Mouse (Mus musculus) forebrain, embryonic 11.5 days (tissue): ENCODE measurements around the gene Arhgap10. TPM values are rescaled to one million over a fixed set of nuclear protein-coding genes. Genes with fewer than 3 reads are reported as not detected.

Experiments used
- ATAC-seq: fragments of 200-750 bp; cut with Nextera tagmentation; replicated peaks from 2 replicates; pipeline ENCODE4 v1.8.0; 2017; ENCODE audit warnings: moderate TSS enrichment; ENCODE audit not compliant: low FRiP score
- DNase-seq: peaks from one replicate; pipeline ENCODE4 v3.0.0-alpha.2; 2017; ENCODE audit warnings: low spot score
- H3K27ac ChIP-seq: fragments of 300-500 bp; sonication (generic); 2 replicates; pipeline ENCODE4 v1.5.1; 2014; ENCODE audit warnings: low read depth, low read length
- H3K27me3 ChIP-seq: fragments of 300-500 bp; sonication (generic); 2 replicates; pipeline ENCODE4 v1.6.1; 2014; ENCODE audit warnings: mild to moderate bottlenecking, low read length, mixed read lengths; ENCODE audit not compliant: control insufficient read depth, insufficient read depth
- H3K36me3 ChIP-seq: fragments of 300-500 bp; sonication (generic); 2 replicates; pipeline ENCODE4 v1.6.1; 2014; ENCODE audit warnings: mild to moderate bottlenecking, low read length, moderate library complexity, mixed read lengths; ENCODE audit not compliant: control insufficient read depth, insufficient read depth
- H3K4me1 ChIP-seq: fragments of 300-500 bp; sonication (generic); replicated peaks from 2 replicates; pipeline ENCODE4 v1.6.1; 2014; ENCODE audit warnings: low read length, mixed read lengths; ENCODE audit not compliant: control insufficient read depth, insufficient read depth
- H3K4me2 ChIP-seq: fragments of 300-500 bp; sonication (generic); 2 replicates; pipeline ENCODE4 v1.6.1; 2014; ENCODE audit warnings: low read depth, mild to moderate bottlenecking, low read length, moderate library complexity, mixed read lengths; ENCODE audit not compliant: severe bottlenecking
- H3K4me3 ChIP-seq: fragments of 300-500 bp; sonication (generic); 2 replicates; pipeline ENCODE4 v1.5.1; 2014; ENCODE audit warnings: low read depth, low read length
- H3K9ac ChIP-seq: fragments of 300-500 bp; sonication (generic); 2 replicates; pipeline ENCODE4 v1.6.1; 2014; ENCODE audit warnings: low read length
- H3K9me3 ChIP-seq: fragments of 300-500 bp; sonication (generic); 2 replicates; pipeline ENCODE4 v1.6.1; 2016; ENCODE audit warnings: low read length, mixed read lengths; ENCODE audit not compliant: control insufficient read depth
- WGBS: fragments of 180-500 bp; shearing (Covaris S2); extraction: QIAGEN DNeasy Blood & Tissue Kit; methylation state at CpG from one replicate; pipeline ENCODE4 v1.1.7; 2014; 5-methylcytosine and 5-hydroxymethylcytosine counted together
- polyA plus RNA-seq: library from polyadenylated mRNA; unstranded; fragments of >200 nt; fragmentation: Nextera tagmentation; extraction: Ambion mirVana; gene quantifications from 2 replicates; pipeline ENCODE4 v1.2.1, GENCODE M21; 2014

Gene Arhgap10
- polyA plus RNA-seq, 1 experiment from 2014 or later, result 15.4 TPM

DNA sequence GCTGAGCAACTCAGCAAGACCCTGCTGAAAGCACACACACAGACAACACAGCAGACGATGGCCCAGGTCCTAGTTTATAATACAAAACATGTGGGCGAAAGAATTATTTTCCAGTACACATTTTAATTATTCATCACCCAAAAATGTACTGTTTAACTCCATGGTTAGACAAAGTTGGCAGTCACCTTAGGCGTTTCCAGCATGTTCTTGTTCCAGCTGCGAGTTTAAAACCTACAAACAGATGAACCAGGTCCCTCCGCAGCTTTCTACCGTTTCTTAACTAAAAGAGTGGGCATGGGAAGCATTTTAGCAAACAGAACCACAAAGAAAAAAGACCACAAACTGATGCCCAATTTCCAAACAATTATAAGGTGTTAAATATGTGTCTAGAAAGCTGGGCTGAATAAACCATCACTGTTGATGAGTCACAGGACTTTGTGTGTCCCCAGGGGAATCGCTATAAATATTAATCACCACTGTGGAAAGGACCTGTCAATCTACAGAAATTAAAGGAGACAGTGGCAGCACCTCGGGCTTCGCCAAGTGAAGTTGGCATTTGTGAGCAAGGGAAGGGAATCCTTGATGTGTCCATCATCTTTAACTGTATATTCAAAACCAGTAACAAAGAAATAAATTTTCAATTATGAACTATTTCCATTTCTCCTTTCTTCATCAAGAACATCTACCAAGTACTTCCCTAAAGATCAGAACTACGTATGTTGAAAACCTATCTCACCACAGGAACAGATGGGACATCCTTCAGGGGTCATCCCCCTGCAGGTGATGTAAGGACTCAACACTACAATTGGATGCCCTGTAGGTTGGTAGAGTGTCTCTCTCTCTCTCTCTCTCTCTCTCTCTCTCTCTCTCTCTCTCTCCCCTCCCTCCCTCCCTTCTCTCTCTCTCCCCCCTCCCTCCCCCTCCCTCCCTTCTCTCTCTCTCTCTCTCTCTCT, 23.1 kb downstream of the Arhgap10 start:
- Histone ChIP-seq H3K36me3 (no peaks in the 10 kb centered on the region), H3K4me3 (no peak overlapping the region), H3K4me1 (no peaks in the 10 kb centered on the region), H3K27ac (no peak overlapping the region), H3K9me3 (no peaks in the 10 kb centered on the region), H3K27me3 (no peaks in the 10 kb centered on the region), H3K4me2 (no peak overlapping the region), H3K9ac (no peak overlapping the region)
- DNase-seq (no peak), ATAC-seq (no peak)
- WGBS, result 91% methylated on average over 10 of the region's 10 CpGs

DNA sequence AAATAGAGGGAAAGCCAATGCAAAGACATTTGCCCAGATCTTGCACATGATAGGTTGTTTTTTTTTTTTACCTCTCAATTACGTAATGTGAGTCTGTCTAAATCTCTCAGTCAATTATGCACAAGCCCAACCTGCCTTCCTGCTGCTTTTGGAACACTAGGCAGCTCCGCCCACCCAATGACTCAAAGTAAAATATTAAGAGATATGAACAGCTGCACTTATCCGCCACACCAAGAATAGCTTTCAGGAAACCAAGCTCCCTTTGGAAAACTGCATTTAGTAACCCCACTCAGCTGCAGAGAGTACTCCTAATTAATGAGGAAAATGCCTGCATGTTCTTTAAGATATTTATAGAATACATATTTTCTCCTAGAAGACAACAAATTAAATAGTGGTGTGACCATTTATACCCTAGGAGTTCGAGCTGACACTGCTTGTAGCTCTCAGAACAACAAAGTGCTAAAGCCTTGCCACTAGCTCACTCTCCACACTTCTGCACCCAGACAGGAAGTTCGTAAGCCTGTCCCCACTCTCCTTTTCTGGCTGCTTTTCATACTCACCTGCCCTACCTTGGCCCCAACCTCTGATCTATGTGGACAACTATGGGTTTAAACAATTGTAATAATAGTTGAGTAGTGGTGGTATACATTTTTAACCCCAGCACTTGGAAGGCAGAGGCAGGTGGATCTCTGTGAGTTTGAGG, 25.2 kb downstream of the Arhgap10 start:
- WGBS, result 85% methylated on average over 5 of the region's 5 CpGs
- Histone ChIP-seq H3K4me2 (no peak overlapping the region), H3K36me3 (no peaks in the 10 kb centered on the region), H3K4me3 (no peak overlapping the region), H3K27ac (no peak overlapping the region), H3K27me3 (no peaks in the 10 kb centered on the region), H3K4me1 (no peaks in the 10 kb centered on the region), H3K9ac (no peak overlapping the region), H3K9me3 (no peaks in the 10 kb centered on the region)
- ATAC-seq (no peak), DNase-seq (no peak)

DNA sequence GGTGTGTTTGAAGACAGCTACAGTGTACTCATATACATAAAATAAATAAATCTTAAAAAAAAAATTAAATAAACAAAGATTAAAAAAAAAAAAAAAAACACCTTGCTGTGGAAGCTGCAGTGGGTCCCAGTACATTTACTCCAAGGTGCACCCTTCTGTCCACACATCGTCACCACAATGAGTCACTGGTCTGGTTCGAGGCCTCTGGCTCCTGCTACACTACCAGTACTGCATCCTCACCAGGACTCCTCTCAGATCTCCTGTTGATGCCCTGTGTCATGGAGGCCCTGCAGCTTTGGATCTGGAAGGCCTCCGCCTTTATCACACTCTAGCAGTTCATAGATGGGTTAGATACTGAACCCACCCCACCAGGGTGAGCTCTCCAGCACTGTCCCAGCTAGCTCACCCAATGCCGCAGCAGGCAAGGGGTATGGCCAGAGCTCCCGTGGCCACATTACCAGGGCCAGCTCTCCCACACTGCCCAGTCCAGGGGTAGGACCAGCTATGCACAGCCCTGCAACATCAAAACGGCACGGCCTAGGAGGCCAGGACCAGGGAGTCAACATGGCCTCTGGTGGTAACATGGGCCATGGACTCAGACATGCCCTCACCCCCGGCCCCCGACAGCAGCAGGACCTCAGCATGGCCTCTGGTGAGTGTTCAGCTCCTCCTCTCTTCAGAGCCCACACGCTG, 26.4 kb downstream of the Arhgap10 start:
- H3K27ac ChIP-seq, result no peak overlapping the region

DNA sequence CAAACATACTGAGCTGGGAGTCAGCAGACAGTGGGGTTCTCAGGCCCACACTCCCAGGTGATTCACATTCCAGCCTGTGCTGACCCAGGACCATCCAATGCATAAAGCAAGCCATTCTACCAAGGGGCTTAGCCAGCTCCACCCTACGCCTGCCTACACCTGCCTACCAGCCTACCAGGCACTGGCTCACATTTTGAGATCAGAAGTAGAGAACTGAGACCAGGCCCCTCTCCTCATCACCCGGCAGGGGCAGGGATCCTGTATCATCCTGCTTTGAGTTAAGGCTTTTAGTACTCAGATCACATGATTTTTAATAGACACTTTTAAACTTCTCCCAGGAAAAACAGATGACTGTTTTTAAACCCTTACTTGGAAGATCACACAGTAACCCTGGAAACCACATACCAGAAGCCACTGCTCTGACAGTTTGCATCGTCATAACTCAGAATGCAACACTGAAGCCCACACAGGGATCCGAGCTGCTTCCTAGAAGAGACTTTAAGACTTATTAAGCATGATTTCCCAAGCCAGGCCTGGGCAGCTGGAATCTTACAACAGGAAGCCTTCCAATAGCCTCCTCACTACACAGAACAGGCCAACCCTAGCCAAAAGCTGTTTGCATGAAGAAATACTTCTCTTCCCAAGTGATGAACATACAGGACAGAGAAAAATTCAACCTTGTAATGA, 27.5 kb downstream of the Arhgap10 start:
- no peak overlapping the region for H3K4me2 ChIP-seq
- H3K36me3 ChIP-seq, result no peaks in the 10 kb centered on the region
- ATAC-seq, result no peak
- H3K4me1 ChIP-seq, result no peaks in the 10 kb centered on the region
- WGBS, result 81% methylated on average over 4 of the region's 4 CpGs
- H3K9me3 ChIP-seq, result no peaks in the 10 kb centered on the region
- H3K9ac ChIP-seq, result no peak overlapping the region
- no peaks in the 10 kb centered on the region for H3K27me3 ChIP-seq
- DNase-seq, result no peak
- H3K27ac ChIP-seq, result no peak overlapping the region
- H3K4me3 ChIP-seq, result no peak overlapping the region

More for the DNA sequence above, 26.4 kb downstream of the Arhgap10 start:
- Histone ChIP-seq H3K4me1 (no peaks in the 10 kb centered on the region), H3K4me2 (no peak overlapping the region), H3K36me3 (no peaks in the 10 kb centered on the region), H3K27me3 (no peaks in the 10 kb centered on the region), H3K9ac (no peak overlapping the region), H3K4me3 (no peak overlapping the region), H3K9me3 (no peaks in the 10 kb centered on the region)
- ATAC-seq, result 0 out of 2 replicates have a peak, but pooled peaks have one; percentile 21
- 95% methylated on average over 10 of the region's 10 CpGs for WGBS
- DNase-seq, result no peak

DNA sequence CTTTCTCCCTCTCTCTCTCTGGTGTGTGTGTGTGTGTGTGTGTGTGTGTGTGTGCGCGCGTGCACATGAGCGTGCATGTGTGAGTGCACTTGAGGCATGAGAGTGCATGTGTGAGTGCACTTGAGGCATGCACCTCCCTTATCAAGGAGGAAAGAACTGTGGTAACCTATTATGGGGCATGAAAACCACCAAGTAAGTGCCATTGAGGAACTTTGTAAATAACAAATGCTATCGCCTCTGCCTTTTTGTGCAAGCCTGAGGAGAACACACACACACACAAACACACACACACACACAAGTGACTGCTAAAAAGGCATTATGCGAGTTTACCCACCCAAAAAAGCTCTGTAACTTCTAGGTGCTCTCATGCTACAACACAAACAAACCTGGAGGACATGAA, 28.5 kb downstream of the Arhgap10 start:
- DNase-seq, result no peak
- no peak overlapping the region for H3K4me3 ChIP-seq
- 92% methylated on average over 6 of the region's 6 CpGs for WGBS

DNA sequence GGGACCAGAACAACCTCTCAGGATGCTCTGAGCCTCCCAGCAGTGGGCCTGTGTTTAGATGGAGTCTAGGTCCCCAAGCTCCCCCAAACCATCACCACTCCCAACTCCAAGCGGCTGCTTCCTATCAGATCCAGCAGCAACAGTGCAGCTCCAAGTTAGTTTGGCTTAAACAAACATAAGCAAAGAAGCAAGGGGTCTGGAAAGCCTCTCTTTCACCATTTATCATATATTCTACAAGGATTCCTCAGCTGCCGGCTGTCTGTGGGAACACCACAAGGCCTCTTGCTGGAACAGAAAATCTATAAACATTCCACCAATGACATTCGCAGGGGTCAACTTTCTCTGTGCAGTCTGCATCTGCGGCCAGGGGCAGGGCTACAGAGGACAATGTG, 29.5 kb downstream of the Arhgap10 start:
- DNase-seq (no peak), ATAC-seq (no peak)
- Histone ChIP-seq H3K36me3 (no peaks in the 10 kb centered on the region), H3K4me1 (no peaks in the 10 kb centered on the region), H3K27ac (no peak overlapping the region), H3K4me3 (no peak overlapping the region), H3K27me3 (no peaks in the 10 kb centered on the region), H3K4me2 (no peak overlapping the region), H3K9ac (no peak overlapping the region), H3K9me3 (no peaks in the 10 kb centered on the region)
- whole genome bisulfite sequencing, result 80% methylated on average over 4 of the region's 4 CpGs

More for the DNA sequence above, 28.5 kb downstream of the Arhgap10 start:
- Histone ChIP-seq H3K36me3 (no peaks in the 10 kb centered on the region), H3K9me3 (no peaks in the 10 kb centered on the region), H3K4me1 (no peaks in the 10 kb centered on the region), H3K4me2 (no peak overlapping the region), H3K9ac (no peak overlapping the region), H3K27ac (no peak overlapping the region), H3K27me3 (no peaks in the 10 kb centered on the region)
- no peak for ATAC-seq

DNA sequence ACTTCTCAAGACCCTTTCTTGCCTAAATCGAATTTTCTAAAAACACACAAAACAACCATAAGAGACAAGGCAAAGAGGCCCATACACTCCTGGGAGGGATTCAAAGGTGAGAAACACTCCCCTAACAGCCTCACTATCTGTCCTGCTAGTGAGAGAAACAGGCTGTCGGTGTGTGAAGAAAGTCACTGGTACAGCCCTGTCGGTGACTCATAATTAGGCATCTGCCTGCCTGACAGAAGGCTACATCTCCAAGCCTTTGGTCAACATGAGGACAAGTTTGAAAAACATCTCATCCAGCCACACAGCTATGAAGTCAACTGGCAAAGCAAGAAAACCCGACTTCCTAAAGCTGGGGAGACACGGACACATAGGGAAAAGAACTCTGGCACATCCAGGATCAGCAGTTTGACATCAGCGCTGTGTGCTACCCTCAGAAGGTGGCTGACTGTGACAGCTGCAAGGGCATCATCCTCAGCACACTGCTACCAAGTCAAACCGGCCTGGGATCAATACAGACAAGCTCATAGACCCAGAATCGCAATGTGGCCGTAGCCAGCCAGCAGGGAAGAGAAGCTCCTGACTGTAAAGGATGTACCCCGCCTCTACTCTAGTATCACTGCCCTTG, 30.1 kb downstream of the Arhgap10 start:
- Histone ChIP-seq H3K9me3 (no peaks in the 10 kb centered on the region), H3K27ac (no peak overlapping the region), H3K27me3 (no peaks in the 10 kb centered on the region), H3K4me1 (no peaks in the 10 kb centered on the region), H3K36me3 (no peaks in the 10 kb centered on the region), H3K4me3 (no peak overlapping the region), H3K4me2 (no peak overlapping the region), H3K9ac (no peak overlapping the region)
- ATAC-seq (no peak), DNase-seq (no peak)
- 89% methylated on average over 10 of the region's 10 CpGs for WGBS

DNA sequence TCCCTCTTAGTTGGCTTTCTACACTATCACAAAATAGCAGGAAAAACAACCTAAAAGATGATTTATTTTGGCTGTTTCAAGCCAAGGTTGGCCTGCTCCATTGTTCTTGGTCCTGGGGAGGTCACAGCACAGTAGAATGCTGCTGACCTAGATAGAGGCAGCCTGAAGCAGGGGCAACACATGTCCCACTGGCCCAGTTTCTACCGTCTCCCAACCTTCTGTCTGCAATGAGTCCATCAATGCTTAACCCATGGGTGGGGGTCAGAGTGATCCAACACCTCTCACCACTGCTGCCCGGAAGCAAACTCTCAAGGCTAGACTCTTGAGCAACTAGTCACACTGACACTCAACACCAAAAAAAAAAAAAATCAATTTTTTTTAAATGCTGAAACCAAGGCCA, 31.0 kb downstream of the Arhgap10 start:
- WGBS, result 88% methylated on average over 2 of the region's 2 CpGs
- Histone ChIP-seq H3K4me1 (no peaks in the 10 kb centered on the region), H3K4me2 (no peak overlapping the region), H3K36me3 (no peaks in the 10 kb centered on the region), H3K27ac (no peak overlapping the region), H3K27me3 (no peaks in the 10 kb centered on the region), H3K9ac (no peak overlapping the region), H3K4me3 (no peak overlapping the region), H3K9me3 (no peaks in the 10 kb centered on the region)
- DNase-seq (no peak), ATAC-seq (no peak)
